Mouse (Mus musculus): Measurements from ENCODE around the gene Ucp1. TPM values are rescaled to one million over a fixed set of nuclear protein-coding genes. Genes with fewer than 3 reads are reported as not detected.

The Ucp1 gene
- polyA plus RNA-seq (2017; shearing (Covaris generic)): not detected

DNA sequence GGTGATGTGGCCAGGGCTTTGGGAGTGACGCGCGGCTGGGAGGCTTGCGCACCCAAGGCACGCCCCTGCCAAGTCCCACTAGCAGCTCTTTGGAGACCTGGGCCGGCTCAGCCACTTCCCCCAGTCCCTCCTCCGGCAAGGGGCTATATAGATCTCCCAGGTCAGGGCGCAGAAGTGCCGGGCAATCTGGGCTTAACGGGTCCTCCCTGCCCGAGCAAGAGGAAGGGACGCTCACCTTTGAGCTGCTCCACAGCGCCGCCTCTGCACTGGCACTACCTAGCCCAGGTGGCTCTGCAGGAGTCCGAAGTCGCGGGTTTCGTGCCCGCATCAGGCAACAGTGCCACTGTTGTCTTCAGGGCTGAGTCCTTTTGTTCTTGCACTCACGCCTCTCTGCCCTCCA, at the start of gene Ucp1:
Ucp1 (plus strand) TSS at position 177 of the 400 bp plus-strand sequence.

DNA sequence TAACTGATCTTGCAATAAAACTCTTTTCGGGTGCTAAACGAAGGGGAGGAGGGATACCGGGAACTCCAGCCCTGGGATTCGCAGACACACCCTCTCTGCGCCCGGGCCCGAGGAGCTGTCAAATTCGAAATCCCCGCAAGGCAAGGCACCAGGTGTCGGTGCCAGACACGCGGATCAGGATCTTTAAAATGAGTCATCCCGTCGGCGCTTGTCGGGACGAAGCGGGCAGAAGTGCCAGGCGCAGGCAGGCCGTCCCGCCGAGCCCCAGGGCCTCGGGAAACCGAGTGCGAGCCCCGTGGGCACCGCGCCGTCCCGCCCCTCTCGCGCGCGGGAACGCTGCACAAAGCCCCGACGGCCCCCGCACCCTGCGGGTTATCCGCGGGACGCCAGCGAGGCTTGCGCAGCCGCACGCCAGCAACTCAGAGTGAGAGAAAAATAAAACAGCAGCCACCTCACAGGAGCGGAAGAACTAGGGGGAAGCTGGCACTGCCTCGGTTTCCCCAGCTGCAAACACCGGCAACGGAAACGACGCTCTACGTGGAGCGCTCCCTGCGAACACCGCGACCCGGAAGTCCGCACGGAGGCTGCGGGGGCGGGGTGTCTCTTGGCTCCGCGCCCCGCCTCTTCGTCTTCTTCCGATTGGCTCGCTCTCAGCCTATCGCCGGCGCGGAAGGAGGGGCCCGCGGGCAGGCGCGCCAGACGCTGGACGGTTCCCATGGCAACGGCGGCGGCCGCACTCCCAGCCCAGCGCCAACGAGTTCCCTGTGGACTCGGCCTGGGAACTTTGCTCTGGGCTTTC, 41.9 kb downstream of the Ucp1 start, which contains the start of gene Elmod2:
Elmod2 (minus strand) TSS at position 588 of the 799 bp plus-strand sequence.

Other genes starting within 250 kb of the Ucp1 start
- gene Tbc1d9, start 125.0 kb upstream of the Ucp1 start, polyA plus RNA-seq (2017; shearing (Covaris generic)): not detected
- not detected for gene Gm10645, start 124.2 kb upstream of the Ucp1 start, polyA plus RNA-seq (2017; shearing (Covaris generic))
- 5.2 TPM for gene Elmod2, start 42.1 kb downstream of the Ucp1 start, polyA plus RNA-seq (2017; shearing (Covaris generic))
- gene Mgat4d, start 58.1 kb downstream of the Ucp1 start, polyA plus RNA-seq (2017; shearing (Covaris generic)): not detected
- gene Clgn, start 99.5 kb downstream of the Ucp1 start, polyA plus RNA-seq (2017; shearing (Covaris generic)): not detected
- gene Scoc, start 168.0 kb downstream of the Ucp1 start, polyA plus RNA-seq (2017; shearing (Covaris generic)): 17.7 TPM
- gene Olfr370, start 245.4 kb downstream of the Ucp1 start, polyA plus RNA-seq (2017; shearing (Covaris generic)): 0.32 TPM

Data from effector memory CD4-positive, alpha-beta T cell, adult 7 months (primary cell).